Mouse (Mus musculus): ENCODE data around the gene Ube4b.

The Ube4b gene

GRCm38 (mm10) chr4:149302136-149302535 is 124.4 kb downstream of the Ube4b start:
- no peak for DNase-seq

- DNase-seq = no peak
Observed at GRCm38 (mm10) chr4:149296501-149296900, 130.0 kb downstream of the Ube4b start.

DNA sequence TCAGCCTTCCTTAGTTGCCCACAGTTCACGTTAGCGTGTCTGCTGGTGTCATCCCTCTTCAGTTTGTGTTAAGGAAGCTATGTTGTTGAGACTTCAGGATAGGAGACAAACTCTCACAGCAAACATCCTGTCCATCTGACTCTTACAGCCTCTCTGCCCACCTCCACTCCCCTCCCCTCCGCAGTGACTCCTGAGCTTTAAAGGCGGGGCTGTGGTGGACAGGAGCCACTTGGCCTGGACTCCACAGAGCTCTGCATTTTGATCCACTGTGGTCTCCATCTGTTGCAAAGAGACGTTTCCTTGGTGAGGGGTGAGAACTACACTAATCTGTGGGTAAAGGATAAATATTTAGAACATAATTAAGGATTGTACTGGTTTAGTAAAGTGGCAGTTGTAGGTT is 133.6 kb downstream of the Ube4b start:
- DNase-seq = no peak

- DNase-seq = no peak
Observed at GRCm38 (mm10) chr4:149291061-149291460, 135.5 kb downstream of the Ube4b start.

DNA sequence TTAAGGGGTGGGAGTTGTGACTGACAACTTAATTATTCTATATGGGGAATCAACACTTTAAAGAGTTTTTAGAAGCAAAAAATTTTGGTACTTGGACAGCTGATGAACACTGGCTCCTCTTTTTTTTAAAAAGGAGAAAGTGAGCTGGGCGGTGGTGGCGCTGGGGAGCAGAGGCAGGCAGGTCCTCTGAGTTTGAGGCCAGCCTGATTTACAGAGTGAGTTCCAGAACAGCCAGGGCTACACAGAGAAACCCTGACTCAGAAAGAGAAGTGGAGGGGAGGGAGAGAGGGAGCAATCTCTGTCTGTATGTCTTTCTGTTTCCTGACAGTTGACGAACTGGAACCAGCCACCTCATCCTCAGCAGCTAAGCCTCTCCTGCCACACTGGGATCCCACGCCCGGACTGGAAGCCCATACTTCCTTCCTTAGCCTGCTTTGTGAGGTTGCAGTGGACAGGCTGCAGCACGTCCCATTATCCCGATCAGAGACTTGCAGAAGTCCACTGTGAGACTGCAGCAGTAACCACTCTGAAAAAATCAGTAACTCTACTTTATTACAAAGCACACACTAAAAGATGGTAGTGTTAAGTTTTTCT is 136.3 kb downstream of the Ube4b start:
- DNase-seq = no peak

DNA sequence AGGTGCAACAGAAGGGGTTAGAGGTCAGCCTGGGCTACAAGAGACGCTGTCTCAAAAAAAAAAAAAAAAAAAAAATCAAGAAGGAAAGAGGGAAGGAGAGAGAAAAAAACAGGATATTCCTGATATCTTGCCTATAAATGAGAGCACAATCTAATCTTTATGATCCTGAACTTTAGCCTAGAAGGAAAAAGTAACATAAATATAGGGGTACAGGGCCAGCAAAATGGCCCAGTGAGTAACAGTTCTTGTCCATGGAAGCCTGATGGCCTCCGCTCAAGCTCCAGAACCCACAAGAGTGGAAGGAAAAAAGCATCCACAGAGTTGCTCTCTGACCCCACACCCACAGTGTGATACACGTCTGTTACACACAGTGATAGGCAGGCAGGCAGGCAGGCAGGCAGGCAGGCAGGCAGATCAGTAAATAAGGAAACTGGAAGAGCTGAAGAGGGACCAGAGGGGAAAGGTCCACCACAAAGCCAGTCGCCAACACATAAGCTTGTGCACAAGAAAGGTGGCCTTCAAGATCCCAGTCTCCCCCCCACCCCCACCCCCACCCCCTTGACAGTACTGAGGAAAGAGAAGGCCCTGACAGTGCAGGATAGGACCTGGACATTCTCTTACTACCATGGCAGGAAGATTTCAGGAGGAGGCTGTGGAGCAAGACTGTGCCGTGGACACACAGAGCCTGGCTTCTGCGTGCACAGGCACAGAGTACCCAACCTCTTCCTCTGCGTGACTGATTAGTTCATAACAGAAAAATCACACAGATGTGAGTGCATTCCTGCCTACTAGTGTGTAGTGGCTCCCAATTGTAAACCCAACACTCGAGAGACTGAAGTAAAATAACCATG is 140.0 kb downstream of the Ube4b start:
- DNase-seq = no peak

DNA sequence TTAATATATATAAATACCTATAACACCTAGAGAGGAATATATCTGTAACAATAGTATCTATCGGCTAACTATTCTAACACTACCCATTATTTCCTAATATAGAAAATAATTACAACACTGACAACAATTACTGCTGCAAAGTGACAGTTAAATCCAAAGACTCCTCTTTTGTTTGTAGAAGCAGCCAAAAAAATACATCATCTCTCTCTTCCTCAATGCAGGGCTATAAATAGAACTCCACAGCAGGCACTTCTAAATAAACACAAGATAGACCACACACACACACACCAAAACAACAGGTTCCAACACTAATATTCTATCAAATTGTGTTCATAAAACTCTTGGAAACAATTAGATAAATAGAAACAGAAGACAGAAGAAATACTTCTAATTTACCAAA is 140.9 kb downstream of the Ube4b start:
- no peak for DNase-seq

- no peak for DNase-seq
Observed at GRCm38 (mm10) chr4:149283018-149283417, 143.5 kb downstream of the Ube4b start.

DNA sequence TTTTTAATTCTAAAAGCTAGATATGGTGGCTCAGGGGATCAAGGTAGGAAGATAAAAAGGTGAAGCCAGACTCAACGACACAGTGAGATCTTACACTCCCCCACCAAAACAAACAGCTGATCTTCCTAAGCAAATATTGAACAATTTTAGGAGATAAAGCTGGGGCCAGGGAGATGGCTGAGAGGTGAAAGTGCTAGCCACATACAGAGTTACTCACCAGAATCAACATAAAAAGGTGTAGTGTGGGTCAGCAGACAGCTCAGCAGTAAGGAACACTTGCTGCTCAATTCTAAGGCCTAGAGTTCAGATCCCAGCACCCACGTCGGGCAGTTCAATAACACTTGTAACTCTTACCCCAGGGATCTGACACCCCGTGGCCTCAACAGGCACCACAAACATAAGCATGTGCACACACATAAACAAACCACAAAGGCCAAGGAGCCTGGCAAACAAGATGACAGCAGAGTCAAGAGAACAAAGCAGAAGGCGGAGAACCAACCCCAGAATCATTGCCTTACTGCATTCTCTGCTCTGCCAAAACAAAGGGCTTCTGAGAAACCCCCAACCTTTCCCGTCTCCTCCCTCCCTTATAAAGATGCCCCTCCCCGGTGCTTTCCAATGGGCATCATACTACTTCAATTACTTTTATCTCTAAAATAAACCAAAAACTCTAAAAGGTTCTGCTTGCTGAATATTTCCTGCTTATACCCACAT is 144.4 kb downstream of the Ube4b start:
- no peak for DNase-seq

Measured in embryo, embryonic 11 days (tissue).